Mouse (Mus musculus) intestine, embryonic 15.5 days (tissue): Measurements from ENCODE around the gene Sec16b. TPM values are rescaled to one million over a fixed set of nuclear protein-coding genes. Genes with fewer than 3 reads are reported as not detected.
A peak's percentile ranks its signal among the peaks of the same experiment; 100 is the strongest.

ENCODE experiments used
- ATAC-seq: fragments of 200-750 bp; cut with Nextera tagmentation; 2 replicates; pipeline ENCODE4 v1.8.0; 2017; ENCODE audit warnings: moderate TSS enrichment, moderate library complexity
- H3K27ac ChIP-seq: fragments of 300-500 bp; sonication (generic); 2 replicates; pipeline ENCODE4 v1.5.1; 2015; ENCODE audit warnings: mild to moderate bottlenecking, inconsistent platforms
- H3K27me3 ChIP-seq: fragments of 300-500 bp; sonication (generic); replicated peaks from 2 replicates; pipeline ENCODE4 v1.6.1; 2015; ENCODE audit warnings: inconsistent platforms
- H3K36me3 ChIP-seq: fragments of 300-500 bp; sonication (generic); 2 replicates; pipeline ENCODE4 v1.6.1; 2015; ENCODE audit warnings: inconsistent platforms
- H3K4me1 ChIP-seq: fragments of 300-500 bp; sonication (generic); replicated peaks from 2 replicates; pipeline ENCODE4 v1.6.1; 2015; ENCODE audit warnings: inconsistent platforms
- H3K4me2 ChIP-seq: fragments of 300-500 bp; sonication (generic); replicated peaks from 2 replicates; pipeline ENCODE4 v1.6.1; 2015; ENCODE audit warnings: mild to moderate bottlenecking, inconsistent platforms
- H3K4me3 ChIP-seq: fragments of 300-500 bp; sonication (generic); replicated peaks from 2 replicates; pipeline ENCODE4 v1.5.1; 2015; ENCODE audit warnings: inconsistent platforms
- H3K9ac ChIP-seq: fragments of 300-500 bp; sonication (generic); 2 replicates; pipeline ENCODE4 v1.6.1; 2015; ENCODE audit warnings: inconsistent platforms
- H3K9me3 ChIP-seq: fragments of 300-500 bp; sonication (generic); 2 replicates; pipeline ENCODE4 v1.6.1; 2016; ENCODE audit warnings: inconsistent platforms
- WGBS: fragments of 180-500 bp; shearing (Covaris S2); methylation state at CpG from one replicate; pipeline ENCODE4 v1.1.7; 2015; 5-methylcytosine and 5-hydroxymethylcytosine counted together
- polyA plus RNA-seq: library from polyadenylated mRNA; unstranded; fragments of >200 nt; fragmentation: Nextera tagmentation; extraction: Ambion mirVana; gene quantifications from 2 replicates; pipeline ENCODE4 v1.2.1, GENCODE M21; 2015

The Sec16b gene
- polyA plus RNA-seq, 1 experiment from 2014 or later = 12.1 TPM

GRCm38 (mm10) chr1:157480901-157481300, 25.6 kb upstream of the Sec16b start:
- ATAC-seq = no peak
- H3K27ac ChIP-seq = no peak overlapping the region
- H3K4me3 ChIP-seq = no peak overlapping the region
- no peaks in the 10 kb centered on the region for H3K27me3 ChIP-seq
- no peaks in the 10 kb centered on the region for H3K9me3 ChIP-seq
- H3K4me2 ChIP-seq = no peak overlapping the region
- H3K4me1 ChIP-seq = no peaks in the 10 kb centered on the region
- H3K9ac ChIP-seq = no peak overlapping the region
- 58% methylated on average over 3 of the region's 3 CpGs for WGBS
- no peaks in the 10 kb centered on the region for H3K36me3 ChIP-seq

- no peak overlapping the region for H3K9ac ChIP-seq
- no peaks in the 10 kb centered on the region for H3K27me3 ChIP-seq
- ATAC-seq = no peak
- 86% methylated on average over 6 of the region's 6 CpGs for WGBS
- no peak overlapping the region for H3K4me2 ChIP-seq
- no peaks in the 10 kb centered on the region for H3K36me3 ChIP-seq
- no peaks in the 10 kb centered on the region for H3K9me3 ChIP-seq
- H3K4me3 ChIP-seq = no peak overlapping the region
- H3K27ac ChIP-seq = no peak overlapping the region
- no peaks in the 10 kb centered on the region for H3K4me1 ChIP-seq
Observed at GRCm38 (mm10) chr1:157481666-157482065, 24.9 kb upstream of the Sec16b start.

GRCm38 (mm10) chr1:157484161-157484560, 22.4 kb upstream of the Sec16b start:
- Histone ChIP-seq H3K4me3 (no peak overlapping the region), H3K27ac (no peak overlapping the region), H3K27me3 (no peaks in the 10 kb centered on the region), H3K4me1 (no peaks in the 10 kb centered on the region), H3K9me3 (no peaks in the 10 kb centered on the region), H3K36me3 (no peaks in the 10 kb centered on the region), H3K9ac (no peak overlapping the region), H3K4me2 (no peak overlapping the region)
- no peak for ATAC-seq
- WGBS = 87% methylated on average over 4 of the region's 4 CpGs

GRCm38 (mm10) chr1:157500657-157501056, 5.9 kb upstream of the Sec16b start:
- Histone ChIP-seq H3K36me3 (no peaks in the 10 kb centered on the region), H3K4me3 (no peak overlapping the region), H3K4me1 (no peaks in the 10 kb centered on the region), H3K4me2 (no peak overlapping the region), H3K27me3 (no peaks in the 10 kb centered on the region), H3K9ac (no peak overlapping the region), H3K27ac (no peak overlapping the region), H3K9me3 (no peaks in the 10 kb centered on the region)
- ATAC-seq = no peak
- 86% methylated on average over 1 of the region's 1 CpGs for WGBS

- Histone ChIP-seq H3K4me3 (no peak overlapping the region), H3K4me1 (no peaks in the 10 kb centered on the region), H3K9me3 (no peaks in the 10 kb centered on the region), H3K27ac (no peak overlapping the region), H3K27me3 (no peaks in the 10 kb centered on the region), H3K9ac (no peak overlapping the region), H3K36me3 (no peaks in the 10 kb centered on the region), H3K4me2 (no peak overlapping the region)
- no peak for ATAC-seq
- WGBS = 95% methylated on average over 6 of the region's 6 CpGs
Observed at GRCm38 (mm10) chr1:157501352-157501945, 5.1 kb upstream of the Sec16b start.

- H3K4me2 ChIP-seq = no peak overlapping the region
- H3K9me3 ChIP-seq = no peaks in the 10 kb centered on the region
- no peaks in the 10 kb centered on the region for H3K27me3 ChIP-seq
- no peak for ATAC-seq
- 0 out of 2 replicates have a peak, but pooled peaks cover 3% of the 10 kb centered on the region for H3K4me1 ChIP-seq
- H3K27ac ChIP-seq = no peak overlapping the region
- WGBS = 71% methylated on average over 6 of the region's 6 CpGs
- H3K4me3 ChIP-seq = no peak overlapping the region
- no peak overlapping the region for H3K9ac ChIP-seq
- no peaks in the 10 kb centered on the region for H3K36me3 ChIP-seq
Observed at GRCm38 (mm10) chr1:157503071-157503470, 3.5 kb upstream of the Sec16b start.

GRCm38 (mm10) chr1:157506995-157507595, 567 bp downstream of the Sec16b start:
- ATAC-seq = no peak
- H3K27ac ChIP-seq = no peak overlapping the region
- H3K4me2 ChIP-seq = no peak overlapping the region
- no peaks in the 10 kb centered on the region for H3K36me3 ChIP-seq
- no peaks in the 10 kb centered on the region for H3K9me3 ChIP-seq
- H3K27me3 ChIP-seq = no peaks in the 10 kb centered on the region
- no peak overlapping the region for H3K4me3 ChIP-seq
- WGBS = 47% methylated on average over 4 of the region's 4 CpGs
- no peak overlapping the region for H3K9ac ChIP-seq
- 0 out of 2 replicates have a peak, but pooled peaks cover 3% of the 10 kb centered on the region for H3K4me1 ChIP-seq

- WGBS = 35% methylated on average over 5 of the region's 5 CpGs
- Histone ChIP-seq H3K36me3 (no peaks in the 10 kb centered on the region), H3K27ac (no peak overlapping the region), H3K4me3 (no peak overlapping the region), H3K27me3 (no peaks in the 10 kb centered on the region), H3K4me2 (no peak overlapping the region), H3K4me1 (0 out of 2 replicates have a peak, but pooled peaks cover 3% of the 10 kb centered on the region), H3K9ac (no peak overlapping the region), H3K9me3 (no peaks in the 10 kb centered on the region)
- 0 out of 2 replicates have a peak, but pooled peaks have one; percentile 41 for ATAC-seq
Observed at GRCm38 (mm10) chr1:157507814-157508213, 1.3 kb downstream of the Sec16b start.

GRCm38 (mm10) chr1:157512690-157513448, 6.3 kb downstream of the Sec16b start:
- Histone ChIP-seq H3K36me3 (no peaks in the 10 kb centered on the region), H3K27ac (no peak overlapping the region), H3K27me3 (no peaks in the 10 kb centered on the region), H3K9me3 (no peaks in the 10 kb centered on the region), H3K9ac (no peak overlapping the region), H3K4me2 (no peak overlapping the region), H3K4me1 (0 out of 2 replicates have a peak, but pooled peaks cover under 1% of the 10 kb centered on the region), H3K4me3 (no peak overlapping the region)
- WGBS = 58% methylated on average over 11 of the region's 11 CpGs
- ATAC-seq = no peak

GRCm38 (mm10) chr1:157513559-157513958, 7.0 kb downstream of the Sec16b start:
- ATAC-seq = no peak
- Histone ChIP-seq H3K4me2 (no peak overlapping the region), H3K4me1 (no peaks in the 10 kb centered on the region), H3K27ac (no peak overlapping the region), H3K9ac (no peak overlapping the region), H3K27me3 (no peaks in the 10 kb centered on the region), H3K9me3 (no peaks in the 10 kb centered on the region), H3K36me3 (no peaks in the 10 kb centered on the region), H3K4me3 (no peak overlapping the region)
- WGBS = 63% methylated on average over 9 of the region's 9 CpGs

- H3K4me3 ChIP-seq = no peak overlapping the region
Observed at GRCm38 (mm10) chr1:157514298-157514697, 7.8 kb downstream of the Sec16b start.

GRCm38 (mm10) chr1:157516838-157517808, 10.6 kb downstream of the Sec16b start:
- ATAC-seq = no peak
- Histone ChIP-seq H3K27ac (no peak overlapping the region), H3K27me3 (no peaks in the 10 kb centered on the region), H3K9me3 (no peaks in the 10 kb centered on the region), H3K4me1 (no peaks in the 10 kb centered on the region), H3K4me3 (no peak overlapping the region), H3K4me2 (no peak overlapping the region), H3K9ac (no peak overlapping the region), H3K36me3 (no peaks in the 10 kb centered on the region)
- 81% methylated on average over 8 of the region's 8 CpGs for WGBS

More at GRCm38 (mm10) chr1:157514298-157514697, 7.8 kb downstream of the Sec16b start:
- Histone ChIP-seq H3K4me1 (no peaks in the 10 kb centered on the region), H3K9ac (no peak overlapping the region), H3K9me3 (no peaks in the 10 kb centered on the region), H3K27ac (no peak overlapping the region), H3K4me2 (no peak overlapping the region), H3K27me3 (no peaks in the 10 kb centered on the region), H3K36me3 (no peaks in the 10 kb centered on the region)
- ATAC-seq = no peak
- 44% methylated on average over 4 of the region's 4 CpGs for WGBS
